Mouse (Mus musculus): Measurements from ENCODE around the gene Carm1. TPM values are rescaled to one million over a fixed set of nuclear protein-coding genes. Genes with fewer than 3 reads are reported as not detected.

The Carm1 gene
- total and polyA plus RNA-seq, 2 experiments from 2014 or later = 25.0 to 84.9 TPM

- Histone ChIP-seq H3K4me1 (ENCODE audit: insufficient read depth, low read length) (no peaks in the 10 kb centered on the region), H3K27ac (no peak overlapping the region), H3K9me3 (ENCODE audit: low read length) (no peaks in the 10 kb centered on the region), H3K4me2 (ENCODE audit: low read depth, low read length) (no peak overlapping the region), H3K9ac (replicated peaks; ENCODE audit: low read length) (no peak overlapping the region), H3K27me3 (ENCODE audit: insufficient read depth, low read length) (no peaks in the 10 kb centered on the region), H3K4me3 (ENCODE audit: low read length) (no peak overlapping the region), H3K36me3 (ENCODE audit: insufficient read depth, low read length) (no peaks in the 10 kb centered on the region)
- peak; percentile 5 for DNase-seq (ENCODE audit: low spot score)
- 81% methylated on average over 7 of the region's 7 CpGs for WGBS
- ATAC-seq = no peak
- TF ChIP-seq CTCF (IDR thresholded peaks at IDR 0.05; ENCODE audit: low read depth) = no peak
These were observed 21.4 kb upstream of the Carm1 start for GRCm38 (mm10) chr9:21525142-21525936.

GRCm38 (mm10) chr9:21525937-21526633 is 20.6 kb upstream of the Carm1 start, which contains the start of gene AB124611:
TSS of gene AB124611 (plus strand) at chr9:21526176.
- no peak for TF ChIP-seq CTCF (IDR thresholded peaks at IDR 0.05; ENCODE audit: low read depth)
- H3K27ac ChIP-seq = no peak within 1 kb of the TSS
- H3K36me3 ChIP-seq (ENCODE audit: insufficient read depth, low read length) = no peaks in the 10 kb centered on the region
- ATAC-seq (no peak), DNase-seq (ENCODE audit: low spot score) (no peak)
- H3K4me1 ChIP-seq (ENCODE audit: insufficient read depth, low read length) = no peaks in the 10 kb centered on the region
- no peak within 1 kb of the TSS for H3K4me2 ChIP-seq (ENCODE audit: low read depth, low read length)
- no peak within 1 kb of the TSS for H3K9ac ChIP-seq (replicated peaks; ENCODE audit: low read length)
- no peaks in the 10 kb centered on the region for H3K27me3 ChIP-seq (ENCODE audit: insufficient read depth, low read length)
- WGBS = 59% methylated on average over 14 of the region's 14 CpGs
- no peak within 1 kb of the TSS for H3K4me3 ChIP-seq (ENCODE audit: low read length)
- H3K9me3 ChIP-seq (ENCODE audit: low read length) = no peaks in the 10 kb centered on the region

- no peak overlapping the region for H3K4me3 ChIP-seq (ENCODE audit: low read length)
- no peaks in the 10 kb centered on the region for H3K36me3 ChIP-seq (ENCODE audit: insufficient read depth, low read length)
- no peak for ATAC-seq
These were observed 20.1 kb upstream of the Carm1 start for GRCm38 (mm10) chr9:21526634-21526944.

GRCm38 (mm10) chr9:21527100-21527801 is 19.4 kb upstream of the Carm1 start:
- Histone ChIP-seq H3K27me3 (ENCODE audit: insufficient read depth, low read length) (no peaks in the 10 kb centered on the region), H3K9ac (replicated peaks; ENCODE audit: low read length) (no peak overlapping the region), H3K4me1 (ENCODE audit: insufficient read depth, low read length) (no peaks in the 10 kb centered on the region), H3K4me2 (ENCODE audit: low read depth, low read length) (no peak overlapping the region), H3K4me3 (ENCODE audit: low read length) (no peak overlapping the region), H3K27ac (no peak overlapping the region), H3K36me3 (ENCODE audit: insufficient read depth, low read length) (no peaks in the 10 kb centered on the region), H3K9me3 (ENCODE audit: low read length) (no peaks in the 10 kb centered on the region)
- TF ChIP-seq CTCF (IDR thresholded peaks at IDR 0.05; ENCODE audit: low read depth) = no peak
- WGBS = 100% methylated on average over 2 of the region's 2 CpGs
- ATAC-seq (no peak), DNase-seq (ENCODE audit: low spot score) (no peak)

More at GRCm38 (mm10) chr9:21526634-21526944, 20.1 kb upstream of the Carm1 start:
- no peak overlapping the region for H3K9ac ChIP-seq (replicated peaks; ENCODE audit: low read length)
- no peaks in the 10 kb centered on the region for H3K9me3 ChIP-seq (ENCODE audit: low read length)
- H3K4me2 ChIP-seq (ENCODE audit: low read depth, low read length) = no peak overlapping the region
- no peaks in the 10 kb centered on the region for H3K27me3 ChIP-seq (ENCODE audit: insufficient read depth, low read length)
- 83% methylated on average over 3 of the region's 3 CpGs for WGBS
- DNase-seq (ENCODE audit: low spot score) = no peak
- H3K4me1 ChIP-seq (ENCODE audit: insufficient read depth, low read length) = no peaks in the 10 kb centered on the region
- no peak for TF ChIP-seq CTCF (IDR thresholded peaks at IDR 0.05; ENCODE audit: low read depth)
- H3K27ac ChIP-seq = no peak overlapping the region

GRCm38 (mm10) chr9:21527917-21528324 is 18.8 kb upstream of the Carm1 start:
- Histone ChIP-seq H3K9me3 (ENCODE audit: low read length) (no peaks in the 10 kb centered on the region), H3K27me3 (ENCODE audit: insufficient read depth, low read length) (no peaks in the 10 kb centered on the region), H3K27ac (no peak overlapping the region), H3K9ac (replicated peaks; ENCODE audit: low read length) (no peak overlapping the region), H3K4me3 (ENCODE audit: low read length) (no peak overlapping the region), H3K36me3 (ENCODE audit: insufficient read depth, low read length) (no peaks in the 10 kb centered on the region), H3K4me1 (ENCODE audit: insufficient read depth, low read length) (no peaks in the 10 kb centered on the region), H3K4me2 (ENCODE audit: low read depth, low read length) (no peak overlapping the region)
- ATAC-seq (no peak), DNase-seq (ENCODE audit: low spot score) (no peak)
- TF ChIP-seq CTCF (IDR thresholded peaks at IDR 0.05; ENCODE audit: low read depth) = no peak
- 68% methylated on average over 1 of the region's 1 CpGs for WGBS

- DNase-seq (ENCODE audit: low spot score) (no peak), ATAC-seq (no peak)
- WGBS = 97% methylated on average over 14 of the region's 14 CpGs
- Histone ChIP-seq H3K4me2 (ENCODE audit: low read depth, low read length) (no peak overlapping the region), H3K36me3 (ENCODE audit: insufficient read depth, low read length) (no peaks in the 10 kb centered on the region), H3K4me1 (ENCODE audit: insufficient read depth, low read length) (no peaks in the 10 kb centered on the region), H3K27me3 (ENCODE audit: insufficient read depth, low read length) (no peaks in the 10 kb centered on the region), H3K9ac (replicated peaks; ENCODE audit: low read length) (no peak overlapping the region), H3K9me3 (ENCODE audit: low read length) (no peaks in the 10 kb centered on the region), H3K4me3 (ENCODE audit: low read length) (no peak overlapping the region), H3K27ac (no peak overlapping the region)
- TF ChIP-seq CTCF (IDR thresholded peaks at IDR 0.05; ENCODE audit: low read depth) = no peak
These were observed 10.2 kb upstream of the Carm1 start for GRCm38 (mm10) chr9:21536501-21536900.

All from hindbrain, postnatal 0 days (tissue).